Mouse (Mus musculus) heart, embryonic 13.5 days (tissue): ENCODE data around the gene Zfp114. TPM values are rescaled to one million over a fixed set of nuclear protein-coding genes. Genes with fewer than 3 reads are reported as not detected.

Experiments
- ATAC-seq: fragments of 200-750 bp; cut with Nextera tagmentation; 2 replicates; pipeline ENCODE4 v1.8.0; 2017; ENCODE audit warnings: moderate TSS enrichment; ENCODE audit not compliant: insufficient number of reproducible peaks, low FRiP score, low TSS enrichment; ENCODE audit errors: extremely low read depth
- H3K27ac ChIP-seq: fragments of 300-500 bp; sonication (generic); replicated peaks from 2 replicates; pipeline ENCODE4 v1.5.1; 2015; ENCODE audit warnings: moderate library complexity, mild to moderate bottlenecking, inconsistent platforms
- H3K27me3 ChIP-seq: fragments of 300-500 bp; sonication (generic); replicated peaks from 2 replicates; pipeline ENCODE4 v1.6.1; 2015; ENCODE audit warnings: mild to moderate bottlenecking, inconsistent platforms
- H3K36me3 ChIP-seq: fragments of 300-500 bp; sonication (generic); 2 replicates; pipeline ENCODE4 v1.6.1; 2015; ENCODE audit warnings: mild to moderate bottlenecking, inconsistent platforms
- H3K4me1 ChIP-seq: fragments of 300-500 bp; sonication (generic); 2 replicates; pipeline ENCODE4 v1.6.1; 2015; ENCODE audit warnings: inconsistent platforms
- H3K4me2 ChIP-seq: fragments of 300-500 bp; sonication (generic); 2 replicates; pipeline ENCODE4 v1.6.1; 2015; ENCODE audit warnings: inconsistent platforms, mild to moderate bottlenecking, moderate library complexity
- H3K4me3 ChIP-seq: fragments of 300-500 bp; sonication (generic); 2 replicates; pipeline ENCODE4 v1.5.1; 2015; ENCODE audit warnings: moderate library complexity, mild to moderate bottlenecking, inconsistent platforms
- H3K9ac ChIP-seq: fragments of 300-500 bp; sonication (generic); 2 replicates; pipeline ENCODE4 v1.6.1; 2015; ENCODE audit warnings: inconsistent platforms, mild to moderate bottlenecking, moderate library complexity
- H3K9me3 ChIP-seq: fragments of 300-500 bp; sonication (generic); 2 replicates; pipeline ENCODE4 v1.6.1; 2016; ENCODE audit warnings: inconsistent platforms
- WGBS: fragments of 180-500 bp; shearing (Covaris S2); methylation state at CpG from one replicate; pipeline ENCODE4 v1.1.7; 2015; ENCODE audit warnings: mixed read lengths; 5-methylcytosine and 5-hydroxymethylcytosine counted together
- polyA plus RNA-seq: library from polyadenylated mRNA; unstranded; fragments of >200 nt; fragmentation: Nextera tagmentation; extraction: Ambion mirVana; gene quantifications from 2 replicates; pipeline ENCODE4 v1.2.1, GENCODE M21; 2015

Zfp114 gene
- polyA plus RNA-seq = 3.1 and 3.2 TPM in 2 replicates

GRCm38 (mm10) chr7:24174618-24175336 is at the start of gene Zfp114:
Gene Zfp114 (plus strand): TSS chr7:24175060.
- no peaks in the 10 kb centered on the region for H3K9me3 ChIP-seq
- H3K4me3 ChIP-seq = peak within 1 kb of the TSS; percentile 73
- peak within 1 kb of the TSS; percentile 48; the same call in 1 of the 2 replicates for H3K27ac ChIP-seq
- H3K9ac ChIP-seq = peak within 1 kb of the TSS; percentile 80
- no peak; the same call in 1 of the 2 replicates for ATAC-seq
- H3K27me3 ChIP-seq = no peaks in the 10 kb centered on the region
- 13% methylated on average over 23 of the region's 23 CpGs for WGBS
- peaks cover 14% of the 10 kb centered on the region; the same call in 1 of the 2 replicates for H3K4me1 ChIP-seq
- H3K4me2 ChIP-seq = peak within 1 kb of the TSS; percentile 71
- no peaks in the 10 kb centered on the region for H3K36me3 ChIP-seq

DNA sequence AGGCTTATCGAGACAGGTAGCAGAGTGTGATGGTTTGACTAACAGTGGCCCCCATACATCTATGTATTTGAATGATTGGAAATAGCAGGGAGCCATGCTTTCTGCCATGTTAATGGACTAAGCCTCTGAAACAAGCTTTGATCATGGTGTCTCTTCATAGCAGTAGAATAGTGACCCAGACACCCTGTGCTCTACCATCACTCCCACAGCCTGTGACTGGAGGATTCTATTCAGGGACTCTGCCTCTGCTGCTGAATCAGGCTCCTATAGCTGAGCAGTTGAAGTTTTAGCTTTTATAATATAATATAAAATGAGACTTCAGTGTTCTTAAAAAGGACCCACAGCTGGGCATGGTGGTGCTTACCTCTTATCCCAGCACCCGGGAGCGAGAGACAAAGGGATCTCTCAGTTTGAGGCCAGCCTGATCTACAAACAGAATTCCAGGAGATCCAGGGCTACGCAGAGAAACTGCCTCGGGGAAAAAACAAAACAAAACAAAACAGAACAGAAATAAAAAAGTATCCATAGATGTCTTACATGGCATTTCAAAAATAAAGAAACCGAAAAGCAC is 41.4 kb upstream of the Zfp114 start:
- Histone ChIP-seq H3K4me2 (peak overlapping the region; percentile 77), H3K27me3 (no peaks in the 10 kb centered on the region), H3K9ac (peak overlapping the region; percentile 84), H3K36me3 (peaks cover 30% of the 10 kb centered on the region), H3K9me3 (no peaks in the 10 kb centered on the region), H3K27ac (no peak overlapping the region), H3K4me3 (peak overlapping the region; percentile 72), H3K4me1 (peaks cover 13% of the 10 kb centered on the region)
- no peak for ATAC-seq
- 17% methylated on average over 6 of the region's 6 CpGs for WGBS

DNA sequence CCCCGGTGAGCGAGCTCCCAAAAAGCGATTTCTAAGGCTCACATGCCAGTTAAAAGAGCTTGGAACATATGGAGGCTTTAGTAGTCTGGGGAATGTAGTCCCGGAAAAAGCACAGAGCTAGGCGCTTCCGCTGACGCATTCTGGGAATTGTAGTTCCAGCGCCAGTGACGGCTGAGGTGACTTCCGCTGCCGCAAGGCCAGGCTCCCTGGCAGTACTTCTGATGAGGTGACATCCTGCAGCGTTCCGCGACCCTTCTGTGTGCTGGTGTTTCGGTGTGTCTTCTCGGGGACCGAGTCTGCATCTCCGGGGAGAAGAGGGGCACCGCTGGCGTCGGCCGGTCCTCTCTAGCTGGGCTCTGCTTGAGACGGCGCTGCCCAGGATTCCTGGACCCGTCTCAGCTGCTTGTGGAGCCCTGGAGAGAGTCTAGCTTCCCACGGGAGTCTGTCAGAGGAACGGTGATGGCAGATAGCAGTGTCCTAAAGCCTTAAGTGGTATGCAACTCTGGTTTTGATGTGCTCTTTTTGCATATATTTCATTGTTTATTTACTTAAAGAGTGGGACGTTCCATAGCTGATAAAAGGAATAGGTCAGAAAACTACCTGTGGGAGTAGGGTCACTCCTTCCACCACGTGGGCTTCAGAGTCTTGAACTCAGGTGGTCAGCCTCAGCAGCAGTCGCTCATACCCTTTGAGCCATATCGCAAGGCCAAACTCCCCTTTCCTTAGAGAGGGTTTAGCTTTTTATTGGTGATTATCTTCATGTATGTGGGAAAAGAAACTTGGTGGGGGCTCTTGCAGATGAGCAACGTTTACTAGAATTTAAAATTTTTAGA is 40.6 kb upstream of the Zfp114 start, which contains the start of gene Zfp235:
Gene Zfp235, plus strand, starts transcription at position 174 of the 833 bp plus-strand sequence.
- H3K4me3 ChIP-seq = peak within 1 kb of the TSS; percentile 72
- peak within 1 kb of the TSS; percentile 84 for H3K9ac ChIP-seq
- 3% methylated on average over 32 of the region's 32 CpGs for WGBS
- ATAC-seq = peak; percentile 85
- H3K27me3 ChIP-seq = no peaks in the 10 kb centered on the region
- H3K9me3 ChIP-seq = no peaks in the 10 kb centered on the region
- no peak within 1 kb of the TSS for H3K27ac ChIP-seq
- peaks cover 37% of the 10 kb centered on the region for H3K36me3 ChIP-seq
- peak within 1 kb of the TSS; percentile 77 for H3K4me2 ChIP-seq
- H3K4me1 ChIP-seq = peaks cover 13% of the 10 kb centered on the region

GRCm38 (mm10) chr7:24142566-24142965 is 32.3 kb upstream of the Zfp114 start:
- no peak for ATAC-seq
- H3K9ac ChIP-seq = no peak overlapping the region
- no peaks in the 10 kb centered on the region for H3K27me3 ChIP-seq
- no peaks in the 10 kb centered on the region for H3K4me1 ChIP-seq
- no peak overlapping the region for H3K4me3 ChIP-seq
- 85% methylated on average over 6 of the region's 6 CpGs for WGBS
- H3K27ac ChIP-seq = no peak overlapping the region
- H3K4me2 ChIP-seq = no peak overlapping the region
- H3K9me3 ChIP-seq = no peaks in the 10 kb centered on the region; the same call in 1 of the 2 replicates
- H3K36me3 ChIP-seq = peaks cover 53% of the 10 kb centered on the region

DNA sequence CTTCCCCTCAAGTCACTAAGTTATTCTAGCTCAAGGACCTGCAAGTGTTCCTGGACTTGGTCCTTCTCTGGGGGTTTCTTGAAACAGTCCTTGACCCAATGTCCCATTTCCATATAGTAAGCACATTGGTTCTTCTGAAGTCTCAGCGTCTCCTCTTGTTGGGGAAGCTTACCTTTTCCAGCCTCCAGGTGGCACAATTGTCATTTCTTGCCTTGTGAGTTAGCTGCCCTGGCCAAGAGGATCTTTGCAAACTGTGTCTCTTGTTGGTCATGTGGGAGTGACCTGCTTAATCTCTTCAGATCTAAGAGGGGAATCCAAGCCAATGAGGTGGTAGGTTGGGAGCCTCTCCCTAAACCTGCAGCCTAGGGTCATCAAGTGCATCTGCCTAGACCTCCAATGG is 21.6 kb upstream of the Zfp114 start:
- no peak overlapping the region for H3K4me3 ChIP-seq
- no peak for ATAC-seq
- no peak overlapping the region for H3K4me2 ChIP-seq
- H3K4me1 ChIP-seq = no peaks in the 10 kb centered on the region
- H3K36me3 ChIP-seq = no peaks in the 10 kb centered on the region
- no peaks in the 10 kb centered on the region for H3K27me3 ChIP-seq
- no peak overlapping the region for H3K9ac ChIP-seq
- WGBS = 6% methylated on average over 1 of the region's 1 CpGs
- peaks cover 4% of the 10 kb centered on the region for H3K9me3 ChIP-seq
- no peak overlapping the region for H3K27ac ChIP-seq

GRCm38 (mm10) chr7:24172191-24172590 is 2.7 kb upstream of the Zfp114 start:
- Histone ChIP-seq H3K9me3 (no peaks in the 10 kb centered on the region), H3K27me3 (no peaks in the 10 kb centered on the region), H3K4me3 (no peak overlapping the region), H3K27ac (no peak overlapping the region), H3K36me3 (no peaks in the 10 kb centered on the region), H3K9ac (no peak overlapping the region), H3K4me1 (peaks cover 4% of the 10 kb centered on the region; the same call in 1 of the 2 replicates), H3K4me2 (no peak overlapping the region)
- 60% methylated on average over 4 of the region's 4 CpGs for WGBS
- no peak for ATAC-seq

DNA sequence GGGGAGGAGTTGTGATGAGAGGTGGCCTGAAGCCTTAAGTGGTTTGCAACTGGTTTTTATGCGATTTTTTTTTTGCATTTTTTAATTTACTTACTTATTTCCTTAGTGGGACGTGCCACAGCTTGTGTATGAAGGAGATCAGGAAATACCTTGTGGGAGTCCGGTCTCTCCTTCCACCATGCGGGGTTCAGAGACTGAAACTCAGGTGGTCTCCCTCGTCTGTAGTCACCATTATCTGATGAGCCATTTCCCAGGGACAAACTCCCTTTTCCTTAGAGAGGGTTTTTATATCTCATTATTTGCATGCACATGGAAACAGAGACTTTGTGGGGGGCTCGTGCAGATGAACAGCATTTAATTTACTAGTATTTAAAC is 464 bp downstream of the Zfp114 start:
- Histone ChIP-seq H3K36me3 (no peaks in the 10 kb centered on the region), H3K4me1 (peaks cover 14% of the 10 kb centered on the region; the same call in 1 of the 2 replicates), H3K4me3 (peak overlapping the region; percentile 73), H3K27ac (no peak overlapping the region), H3K27me3 (no peaks in the 10 kb centered on the region), H3K9ac (peak overlapping the region; percentile 80), H3K4me2 (peak overlapping the region; percentile 71), H3K9me3 (no peaks in the 10 kb centered on the region)
- ATAC-seq = no peak
- 46% methylated on average over 6 of the region's 6 CpGs for WGBS

DNA sequence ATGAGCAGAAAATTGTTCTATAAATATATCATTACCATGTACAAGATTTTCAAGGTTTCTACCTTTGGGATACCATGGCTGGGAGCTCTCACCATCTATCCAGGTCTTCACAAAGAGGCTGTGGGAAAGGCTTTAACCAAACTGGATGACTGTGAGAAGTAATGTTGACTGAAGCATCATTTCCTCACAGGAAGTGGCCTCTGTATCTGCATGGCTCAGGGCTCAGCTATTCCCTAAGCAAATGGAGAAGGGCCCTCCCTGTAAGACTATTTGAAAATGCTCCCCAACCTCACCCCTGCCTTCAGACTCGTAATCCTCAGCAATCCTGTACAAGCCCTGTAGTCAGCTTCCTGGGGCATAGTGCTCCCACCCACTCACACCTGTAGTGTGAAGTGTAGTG is 12.8 kb downstream of the Zfp114 start:
- no peak for ATAC-seq
- WGBS = 63% methylated on average over 1 of the region's 1 CpGs

DNA sequence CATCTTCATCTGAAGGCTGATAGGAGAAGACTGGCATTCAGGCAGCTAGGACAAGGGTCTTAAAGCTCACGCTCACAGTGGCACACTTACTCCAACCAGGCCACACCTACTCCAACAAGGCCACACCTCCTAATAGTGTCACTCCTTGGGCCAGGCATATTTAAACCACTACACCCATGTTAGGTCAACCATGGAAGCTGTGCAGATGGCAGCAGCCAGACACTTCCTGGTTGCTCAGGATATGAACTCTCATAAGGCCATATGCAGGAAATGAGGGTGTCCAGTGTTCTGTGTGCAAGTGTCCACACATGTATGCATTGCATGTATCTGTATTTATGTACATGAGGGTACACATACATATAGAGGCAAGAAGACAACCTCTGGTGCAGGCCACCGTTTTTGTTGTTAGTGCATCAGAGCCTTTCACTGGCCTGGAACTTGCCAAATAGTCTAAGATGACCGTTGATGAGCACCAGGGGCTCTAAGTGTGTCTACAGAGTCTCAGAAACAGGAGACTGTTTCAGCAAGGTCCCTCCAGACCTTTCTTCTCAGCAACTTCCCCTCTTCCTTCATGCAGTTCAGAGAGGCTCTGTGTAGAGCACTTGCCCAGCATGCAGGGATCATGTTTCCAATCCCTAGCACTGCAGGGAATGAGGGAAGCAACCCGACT is 14.2 kb downstream of the Zfp114 start:
- no peaks in the 10 kb centered on the region for H3K27me3 ChIP-seq
- H3K9ac ChIP-seq = no peak overlapping the region
- H3K4me1 ChIP-seq = no peaks in the 10 kb centered on the region
- WGBS = 68% methylated on average over 4 of the region's 4 CpGs
- H3K4me3 ChIP-seq = no peak overlapping the region
- ATAC-seq = no peak
- peaks cover 17% of the 10 kb centered on the region for H3K36me3 ChIP-seq
- H3K9me3 ChIP-seq = peaks cover 3% of the 10 kb centered on the region; the same call in 1 of the 2 replicates
- no peak overlapping the region for H3K27ac ChIP-seq
- no peak overlapping the region for H3K4me2 ChIP-seq

More for the DNA sequence above, 12.8 kb downstream of the Zfp114 start:
- Histone ChIP-seq H3K27ac (no peak overlapping the region), H3K4me2 (no peak overlapping the region), H3K9me3 (no peaks in the 10 kb centered on the region), H3K9ac (no peak overlapping the region), H3K4me1 (no peaks in the 10 kb centered on the region), H3K36me3 (peaks cover 3% of the 10 kb centered on the region; the same call in 1 of the 2 replicates), H3K4me3 (no peak overlapping the region), H3K27me3 (no peaks in the 10 kb centered on the region)

GRCm38 (mm10) chr7:24189571-24189944 is 14.7 kb downstream of the Zfp114 start:
- H3K9ac ChIP-seq = no peak overlapping the region
- H3K9me3 ChIP-seq = peaks cover 3% of the 10 kb centered on the region; the same call in 1 of the 2 replicates
- H3K27ac ChIP-seq = no peak overlapping the region
- WGBS = 28% methylated on average over 5 of the region's 5 CpGs
- no peaks in the 10 kb centered on the region for H3K27me3 ChIP-seq
- H3K36me3 ChIP-seq = peaks cover 22% of the 10 kb centered on the region
- ATAC-seq = no peak
- no peak overlapping the region for H3K4me2 ChIP-seq
- no peak overlapping the region for H3K4me3 ChIP-seq
- no peaks in the 10 kb centered on the region for H3K4me1 ChIP-seq

- Histone ChIP-seq H3K4me3 (no peak overlapping the region), H3K27ac (no peak overlapping the region), H3K36me3 (peaks cover 32% of the 10 kb centered on the region), H3K9me3 (peaks cover 3% of the 10 kb centered on the region; the same call in 1 of the 2 replicates), H3K27me3 (no peaks in the 10 kb centered on the region), H3K9ac (no peak overlapping the region), H3K4me1 (no peaks in the 10 kb centered on the region), H3K4me2 (no peak overlapping the region)
- WGBS = 68% methylated on average over 2 of the region's 2 CpGs
- no peak for ATAC-seq
These were observed 16.5 kb downstream of the Zfp114 start for GRCm38 (mm10) chr7:24191361-24191760.
